Mouse (Mus musculus): ENCODE measurements around the gene Gm48552. TPM values are rescaled to one million over a fixed set of nuclear protein-coding genes. Genes with fewer than 3 reads are reported as not detected.

Gene Gm48552
- total RNA-seq (2021) = 1 to 10 TPM; 4.2 to 6.9 TPM
- long read RNA-seq = 0 reads

- DNase-seq (ENCODE audit: low spot score in 2 of 2) = no peak
Measured at GRCm38 (mm10) chr10:81388505-81389055, at the start of gene Gm48552. TSS of gene Gm48552 (plus strand) at chr10:81389005.

GRCm38 (mm10) chr10:81340551-81341332 is 48.1 kb upstream of the Gm48552 start:
- DNase-seq (ENCODE audit: low spot score in 2 of 2) = no peak

GRCm38 (mm10) chr10:81341333-81341949 is 47.4 kb upstream of the Gm48552 start:
- DNase-seq (ENCODE audit: low spot score in 2 of 2) = peak in 1 of 2 experiments; percentile 67

GRCm38 (mm10) chr10:81342686-81343505 is 45.9 kb upstream of the Gm48552 start, which contains the start of gene Gipc3:
TSS of gene Gipc3 (minus strand) at chr10:81343266.
- no peak for DNase-seq (ENCODE audit: low spot score in 2 of 2)

- DNase-seq (ENCODE audit: low spot score in 2 of 2) = no peak
Measured at GRCm38 (mm10) chr10:81344421-81345161, 44.2 kb upstream of the Gm48552 start.

- no peak for DNase-seq (ENCODE audit: low spot score in 2 of 2)
Measured at GRCm38 (mm10) chr10:81345162-81345534, 43.7 kb upstream of the Gm48552 start.

- DNase-seq (ENCODE audit: low spot score in 2 of 2) = no peak
Measured at GRCm38 (mm10) chr10:81346453-81347067, 42.2 kb upstream of the Gm48552 start.

GRCm38 (mm10) chr10:81349146-81349545 is 39.7 kb upstream of the Gm48552 start:
- no peak for DNase-seq (ENCODE audit: low spot score in 2 of 2)

- DNase-seq (ENCODE audit: low spot score in 2 of 2) = no peak
Measured at GRCm38 (mm10) chr10:81349961-81350350, 38.8 kb upstream of the Gm48552 start.

GRCm38 (mm10) chr10:81350351-81351063 is 38.3 kb upstream of the Gm48552 start, which contains the start of gene Hmg20b:
TSS of gene Hmg20b (minus strand) at chr10:81350480.
- DNase-seq (ENCODE audit: low spot score in 2 of 2) = peak; percentile 100

GRCm38 (mm10) chr10:81351678-81352291 is 37.0 kb upstream of the Gm48552 start:
- no peak for DNase-seq (ENCODE audit: low spot score in 2 of 2)

GRCm38 (mm10) chr10:81354738-81355477 is 33.9 kb upstream of the Gm48552 start:
- no peak for DNase-seq (ENCODE audit: low spot score in 2 of 2)

GRCm38 (mm10) chr10:81355533-81355932 is 33.3 kb upstream of the Gm48552 start:
- no peak for DNase-seq (ENCODE audit: low spot score in 2 of 2)

- DNase-seq (ENCODE audit: low spot score in 2 of 2) = no peak
Measured at GRCm38 (mm10) chr10:81356352-81356990, 32.3 kb upstream of the Gm48552 start.

GRCm38 (mm10) chr10:81356991-81357844 is 31.6 kb upstream of the Gm48552 start, which contains the start of gene Mfsd12:
TSS of gene Mfsd12 (plus strand) at chr10:81357491.
- peak; percentile 87 to 95 for DNase-seq (ENCODE audit: low spot score in 2 of 2)

- no peak for DNase-seq (ENCODE audit: low spot score in 2 of 2)
Measured at GRCm38 (mm10) chr10:81358209-81358608, 30.6 kb upstream of the Gm48552 start.

- DNase-seq (ENCODE audit: low spot score in 2 of 2) = no peak
Measured at GRCm38 (mm10) chr10:81358841-81359240, 30.0 kb upstream of the Gm48552 start.
